Mouse (Mus musculus) testis, adult 2 months (tissue): ENCODE measurements around the gene Fahd2a.

Experiments
- CTCF ChIP-seq: fragments of 200-500 bp; IDR thresholded peaks from 2 replicates; pipeline ENCODE4 v1.5.1; 2012; ENCODE audit warnings: low read depth, mild to moderate bottlenecking, inconsistent platforms, low read length, moderate library complexity; ENCODE audit not compliant: control insufficient read depth, insufficient read depth, insufficient replicate concordance
- POLR2A ChIP-seq: fragments of 200-500 bp; IDR thresholded peaks from 2 replicates; pipeline ENCODE4 v1.6.1; 2012; ENCODE audit warnings: low read depth, mild to moderate bottlenecking, inconsistent platforms, low read length, moderate library complexity; ENCODE audit not compliant: control insufficient read depth

GRCm38 (mm10) chr2:127430238-127430637, 14.1 kb downstream of the Fahd2a start:
- no peak; the same call in 1 of the 2 replicates for TF ChIP-seq CTCF
- no peak for TF ChIP-seq POLR2A
